Mouse (Mus musculus) midbrain, embryonic 12.5 days (tissue): ENCODE data around the gene Slc9a1. TPM values are rescaled to one million over a fixed set of nuclear protein-coding genes. Genes with fewer than 3 reads are reported as not detected.

Source experiments
- ATAC-seq: fragments of 200-750 bp; cut with Nextera tagmentation; 2 replicates; pipeline ENCODE4 v1.8.0; 2017; ENCODE audit warnings: low read depth, moderate TSS enrichment, moderate library complexity; ENCODE audit not compliant: low FRiP score
- H3K27ac ChIP-seq: fragments of 300-500 bp; sonication (generic); replicated peaks from 2 replicates; pipeline ENCODE4 v1.5.1; 2016; ENCODE audit warnings: mild to moderate bottlenecking
- H3K27me3 ChIP-seq: fragments of 300-500 bp; sonication (generic); 2 replicates; pipeline ENCODE4 v1.6.1; 2016; ENCODE audit warnings: mild to moderate bottlenecking
- H3K36me3 ChIP-seq: fragments of 300-500 bp; sonication (generic); 2 replicates; pipeline ENCODE4 v1.6.1; 2016
- H3K4me1 ChIP-seq: fragments of 300-500 bp; sonication (generic); 2 replicates; pipeline ENCODE4 v1.6.1; 2016
- H3K4me2 ChIP-seq: fragments of 300-500 bp; sonication (generic); replicated peaks from 2 replicates; pipeline ENCODE4 v1.6.1; 2016; ENCODE audit warnings: mild to moderate bottlenecking, moderate library complexity
- H3K4me3 ChIP-seq: fragments of 300-500 bp; sonication (generic); 2 replicates; pipeline ENCODE4 v1.5.1; 2016; ENCODE audit warnings: mild to moderate bottlenecking
- H3K9ac ChIP-seq: fragments of 300-500 bp; sonication (generic); replicated peaks from 2 replicates; pipeline ENCODE4 v1.6.1; 2016; ENCODE audit warnings: mild to moderate bottlenecking, moderate library complexity
- H3K9me3 ChIP-seq: fragments of 300-500 bp; sonication (generic); 2 replicates; pipeline ENCODE4 v1.6.1; 2016; ENCODE audit warnings: mild to moderate bottlenecking
- WGBS: fragments of 180-500 bp; shearing (Covaris S2); methylation state at CpG from one replicate; pipeline ENCODE4 v1.1.7; 2016; 5-methylcytosine and 5-hydroxymethylcytosine counted together
- polyA plus RNA-seq: library from polyadenylated mRNA; unstranded; fragments of >200 nt; fragmentation: Nextera tagmentation; extraction: Ambion mirVana; gene quantifications from 2 replicates; pipeline ENCODE4 v1.2.1, GENCODE M21; 2016

Slc9a1 gene
- 9.0 and 9.2 TPM in 2 replicates for polyA plus RNA-seq

GRCm38 (mm10) chr4:133369553-133370297, at the start of gene Slc9a1:
Gene Slc9a1 (plus strand): TSS chr4:133369706.
- Histone ChIP-seq H3K9me3 (no peaks in the 10 kb centered on the region), H3K27ac (peak within 1 kb of the TSS; percentile 81), H3K4me1 (peaks cover 39% of the 10 kb centered on the region), H3K4me2 (peak within 1 kb of the TSS; percentile 86), H3K27me3 (no peaks in the 10 kb centered on the region), H3K36me3 (no peaks in the 10 kb centered on the region), H3K4me3 (peak within 1 kb of the TSS; percentile 88), H3K9ac (peak within 1 kb of the TSS; percentile 94)
- WGBS = 1% methylated on average over 40 of the region's 40 CpGs
- ATAC-seq = peak; percentile 94

- Histone ChIP-seq H3K4me2 (no peak overlapping the region), H3K4me3 (no peak overlapping the region), H3K27ac (no peak overlapping the region), H3K9me3 (no peaks in the 10 kb centered on the region), H3K36me3 (0 out of 2 replicates have a peak, but pooled peaks cover 3% of the 10 kb centered on the region), H3K27me3 (no peaks in the 10 kb centered on the region), H3K9ac (no peak overlapping the region), H3K4me1 (0 out of 2 replicates have a peak, but pooled peaks cover under 1% of the 10 kb centered on the region)
- 85% methylated on average over 7 of the region's 7 CpGs for WGBS
- ATAC-seq = no peak
Observed at GRCm38 (mm10) chr4:133328129-133328528, 41.4 kb upstream of the Slc9a1 start.

GRCm38 (mm10) chr4:133330296-133330695, 39.2 kb upstream of the Slc9a1 start:
- whole genome bisulfite sequencing = 93% methylated on average over 4 of the region's 4 CpGs

GRCm38 (mm10) chr4:133333306-133333705, 36.2 kb upstream of the Slc9a1 start:
- H3K9ac ChIP-seq = 0 out of 2 replicates have a peak overlapping the region, but pooled peaks have one; percentile 25
- WGBS = 21% methylated on average over 6 of the region's 6 CpGs
- no peak overlapping the region for H3K4me3 ChIP-seq
- H3K36me3 ChIP-seq = no peaks in the 10 kb centered on the region
- no peaks in the 10 kb centered on the region for H3K9me3 ChIP-seq
- no peaks in the 10 kb centered on the region for H3K27me3 ChIP-seq
- H3K4me2 ChIP-seq = no peak overlapping the region
- H3K4me1 ChIP-seq = peaks cover 16% of the 10 kb centered on the region
- ATAC-seq = no peak
- no peak overlapping the region for H3K27ac ChIP-seq

More at GRCm38 (mm10) chr4:133330296-133330695, 39.2 kb upstream of the Slc9a1 start:
- Histone ChIP-seq H3K27me3 (no peaks in the 10 kb centered on the region), H3K4me3 (no peak overlapping the region), H3K27ac (no peak overlapping the region), H3K36me3 (no peaks in the 10 kb centered on the region), H3K9ac (no peak overlapping the region), H3K4me2 (no peak overlapping the region), H3K4me1 (0 out of 2 replicates have a peak, but pooled peaks cover 8% of the 10 kb centered on the region), H3K9me3 (no peaks in the 10 kb centered on the region)
- no peak for ATAC-seq

- no peak overlapping the region for H3K27ac ChIP-seq
- H3K4me2 ChIP-seq = peak overlapping the region; percentile 76
- peak overlapping the region; percentile 85 for H3K9ac ChIP-seq
- peaks cover 16% of the 10 kb centered on the region for H3K4me1 ChIP-seq
- ATAC-seq = no peak
- peak overlapping the region; percentile 85 for H3K4me3 ChIP-seq
- H3K9me3 ChIP-seq = no peaks in the 10 kb centered on the region
- H3K27me3 ChIP-seq = peaks cover 3% of the 10 kb centered on the region
- WGBS = 14% methylated on average over 14 of the region's 14 CpGs
- H3K36me3 ChIP-seq = no peaks in the 10 kb centered on the region
Observed at GRCm38 (mm10) chr4:133337833-133338520, 31.5 kb upstream of the Slc9a1 start.

GRCm38 (mm10) chr4:133338521-133339095, 30.9 kb upstream of the Slc9a1 start:
- WGBS = under 1% methylated on average over 39 of the region's 39 CpGs
- H3K27me3 ChIP-seq = peaks cover 9% of the 10 kb centered on the region
- ATAC-seq = no peak

GRCm38 (mm10) chr4:133339148-133339749, 30.3 kb upstream of the Slc9a1 start:
- Histone ChIP-seq H3K4me1 (peaks cover 8% of the 10 kb centered on the region), H3K4me2 (peak overlapping the region; percentile 76), H3K27me3 (peaks cover 9% of the 10 kb centered on the region), H3K9ac (peak overlapping the region; percentile 85), H3K27ac (peak overlapping the region; percentile 77), H3K4me3 (peak overlapping the region; percentile 85), H3K9me3 (no peaks in the 10 kb centered on the region), H3K36me3 (no peaks in the 10 kb centered on the region)
- WGBS = under 1% methylated on average over 52 of the region's 60 CpGs
- peak; percentile 96 for ATAC-seq

More at GRCm38 (mm10) chr4:133338521-133339095, 30.9 kb upstream of the Slc9a1 start:
- Histone ChIP-seq H3K27ac (peak overlapping the region; percentile 77), H3K4me1 (peaks cover 11% of the 10 kb centered on the region), H3K4me3 (peak overlapping the region; percentile 85), H3K9me3 (no peaks in the 10 kb centered on the region), H3K36me3 (no peaks in the 10 kb centered on the region), H3K9ac (peak overlapping the region; percentile 85), H3K4me2 (peak overlapping the region; percentile 76)

GRCm38 (mm10) chr4:133340217-133340616, 29.3 kb upstream of the Slc9a1 start:
- Histone ChIP-seq H3K4me3 (no peak overlapping the region), H3K27ac (no peak overlapping the region), H3K9me3 (no peaks in the 10 kb centered on the region), H3K4me1 (peaks cover 8% of the 10 kb centered on the region), H3K36me3 (no peaks in the 10 kb centered on the region), H3K27me3 (peaks cover 9% of the 10 kb centered on the region), H3K4me2 (no peak overlapping the region), H3K9ac (no peak overlapping the region)
- no peak for ATAC-seq
- 90% methylated on average over 2 of the region's 2 CpGs for WGBS

- WGBS = 11% methylated on average over 4 of the region's 4 CpGs
Observed at GRCm38 (mm10) chr4:133344112-133344511, 25.4 kb upstream of the Slc9a1 start.

GRCm38 (mm10) chr4:133345702-133346101, 23.8 kb upstream of the Slc9a1 start:
- no peak for ATAC-seq
- Histone ChIP-seq H3K4me3 (no peak overlapping the region), H3K27ac (no peak overlapping the region), H3K9ac (no peak overlapping the region), H3K36me3 (no peaks in the 10 kb centered on the region), H3K9me3 (no peaks in the 10 kb centered on the region), H3K4me2 (no peak overlapping the region), H3K27me3 (peaks cover 9% of the 10 kb centered on the region), H3K4me1 (no peaks in the 10 kb centered on the region)
- WGBS = 87% methylated on average over 6 of the region's 6 CpGs

More at GRCm38 (mm10) chr4:133344112-133344511, 25.4 kb upstream of the Slc9a1 start:
- H3K27ac ChIP-seq = no peak overlapping the region
- no peak overlapping the region for H3K9ac ChIP-seq
- no peaks in the 10 kb centered on the region for H3K4me1 ChIP-seq
- H3K4me2 ChIP-seq = no peak overlapping the region
- H3K9me3 ChIP-seq = no peaks in the 10 kb centered on the region
- H3K4me3 ChIP-seq = no peak overlapping the region
- H3K27me3 ChIP-seq = peaks cover 9% of the 10 kb centered on the region
- H3K36me3 ChIP-seq = no peaks in the 10 kb centered on the region
- no peak for ATAC-seq

- Histone ChIP-seq H3K4me2 (no peak overlapping the region), H3K9ac (no peak overlapping the region), H3K36me3 (no peaks in the 10 kb centered on the region), H3K27me3 (peaks cover 9% of the 10 kb centered on the region), H3K4me3 (no peak overlapping the region), H3K9me3 (no peaks in the 10 kb centered on the region), H3K27ac (no peak overlapping the region), H3K4me1 (no peaks in the 10 kb centered on the region)
- WGBS = 80% methylated on average over 4 of the region's 4 CpGs
- ATAC-seq = no peak
Observed at GRCm38 (mm10) chr4:133346577-133346976, 22.9 kb upstream of the Slc9a1 start.
